Mouse (Mus musculus) adrenal gland, postnatal 36 days (tissue): ENCODE results near the gene Tgif2. TPM values are rescaled to one million over a fixed set of nuclear protein-coding genes. Genes with fewer than 3 reads are reported as not detected.
A peak's percentile ranks its signal among the peaks of the same experiment; 100 is the strongest.
"Not testable (repeated sequence)": the region's sequence is repeated elsewhere in the genome, so short reads cannot be mapped to it uniquely, and the experiment has no call there.

Experiments
- DNase-seq, 2 experiments: peaks; one replicate each; pipeline ENCODE4 v3.0.0; 2021; ENCODE audit warnings: mixed read lengths in 1 of 2
- total RNA-seq, 2 experiments: library from RNA; stranded (reverse); gene quantifications; 2 replicates each; pipeline ENCODE4 v1.2.3; 2021

The Tgif2 gene
- total RNA-seq, 2 experiments from 2014 or later, result 3.9 to 4.4 TPM

- DNase-seq, result no peak
These were observed 35.1 kb downstream of the Tgif2 start for GRCm38 (mm10) chr2:156874760-156875510.

- peak in 1 of 2 experiments; percentile 13 for DNase-seq
These were observed 37.9 kb downstream of the Tgif2 start for GRCm38 (mm10) chr2:156877726-156878125.

GRCm38 (mm10) chr2:156879541-156879940 is 39.7 kb downstream of the Tgif2 start:
- DNase-seq, result peak; percentile 60 to 70

GRCm38 (mm10) chr2:156882431-156883001 is 42.7 kb downstream of the Tgif2 start:
- no peak for DNase-seq

- DNase-seq, result no peak
These were observed 44.8 kb downstream of the Tgif2 start for GRCm38 (mm10) chr2:156884396-156885211.

- DNase-seq, result not testable (repeated sequence)
These were observed 45.9 kb downstream of the Tgif2 start for GRCm38 (mm10) chr2:156885666-156886065.

GRCm38 (mm10) chr2:156886084-156886631 is 46.4 kb downstream of the Tgif2 start:
- DNase-seq, result no peak

- DNase-seq, result no peak
These were observed 47.2 kb downstream of the Tgif2 start, which contains the start of gene Sla2 for GRCm38 (mm10) chr2:156887017-156887416. Sla2 (minus strand) TSS chr2:156887192.

GRCm38 (mm10) chr2:156888490-156888889 is 48.7 kb downstream of the Tgif2 start:
- no peak for DNase-seq

- no peak for DNase-seq
These were observed 52.4 kb downstream of the Tgif2 start for GRCm38 (mm10) chr2:156892240-156892639.

- DNase-seq, result peak in 1 of 2 experiments; percentile 25
These were observed 53.0 kb downstream of the Tgif2 start for GRCm38 (mm10) chr2:156892821-156893220.

GRCm38 (mm10) chr2:156894496-156895265 is 54.9 kb downstream of the Tgif2 start:
- DNase-seq, result no peak

GRCm38 (mm10) chr2:156896384-156896914 is 56.6 kb downstream of the Tgif2 start:
- no peak for DNase-seq

- DNase-seq, result no peak
These were observed 57.2 kb downstream of the Tgif2 start for GRCm38 (mm10) chr2:156897034-156897433.

- DNase-seq, result peak in 1 of 2 experiments; percentile 15
These were observed 58.6 kb downstream of the Tgif2 start for GRCm38 (mm10) chr2:156898374-156898773.

- DNase-seq, result no peak
These were observed 59.4 kb downstream of the Tgif2 start for GRCm38 (mm10) chr2:156899184-156899583.

GRCm38 (mm10) chr2:156901344-156901743 is 61.5 kb downstream of the Tgif2 start:
- DNase-seq, result no peak

- DNase-seq, result no peak
These were observed 62.1 kb downstream of the Tgif2 start for GRCm38 (mm10) chr2:156901883-156902282.

- DNase-seq, result not testable (repeated sequence)
These were observed 62.6 kb downstream of the Tgif2 start for GRCm38 (mm10) chr2:156902411-156902810.

- no peak for DNase-seq
These were observed 63.6 kb downstream of the Tgif2 start for GRCm38 (mm10) chr2:156903367-156903766.
